Mouse (Mus musculus) thymus, adult 2 months (tissue): ENCODE data around the gene Gm49721.
"Not testable (repeated sequence)": the region's sequence is repeated elsewhere in the genome, so short reads cannot be mapped to it uniquely, and the experiment has no call there.

Experiments used
- CTCF ChIP-seq: fragments of 200-500 bp; IDR thresholded peaks from 2 replicates; pipeline ENCODE4 v1.5.1; 2012; ENCODE audit warnings: mild to moderate bottlenecking, control low read depth, low read length, moderate library complexity, borderline replicate concordance; ENCODE audit not compliant: control insufficient read depth, poor library complexity, insufficient read depth; ENCODE audit errors: extremely low read depth
- POLR2A ChIP-seq: fragments of 200-500 bp; IDR thresholded peaks from 2 replicates; pipeline ENCODE4 v1.6.1; 2012; ENCODE audit warnings: mild to moderate bottlenecking, low read length, control low read depth, moderate library complexity; ENCODE audit not compliant: control insufficient read depth, poor library complexity, insufficient read depth; ENCODE audit errors: extremely low read depth

DNA sequence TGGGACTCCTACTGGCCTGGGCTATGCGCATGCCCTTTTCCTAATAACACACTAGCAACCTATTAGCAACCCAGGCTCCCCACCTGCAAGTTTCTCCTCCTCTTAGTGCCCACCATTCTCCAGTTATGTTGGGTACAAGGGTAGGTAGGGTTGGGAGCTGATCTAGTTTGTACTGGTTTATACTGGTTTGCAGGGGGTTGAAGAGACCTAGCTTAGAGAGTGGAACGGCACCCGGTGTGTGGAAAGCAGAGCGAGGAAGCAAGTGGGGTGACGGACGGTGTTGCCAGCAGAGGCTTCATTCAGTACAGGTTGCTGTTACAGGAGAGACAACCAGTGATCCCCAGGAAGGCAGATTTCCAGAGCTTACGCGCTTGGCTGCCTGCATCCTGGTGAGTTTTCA is 8.4 kb upstream of the Gm49721 start, which contains the start of gene Rnaset2b:
- not testable (repeated sequence) for TF ChIP-seq CTCF, POLR2A
